Mouse (Mus musculus): ENCODE measurements around the gene Tacc3.

DNA sequence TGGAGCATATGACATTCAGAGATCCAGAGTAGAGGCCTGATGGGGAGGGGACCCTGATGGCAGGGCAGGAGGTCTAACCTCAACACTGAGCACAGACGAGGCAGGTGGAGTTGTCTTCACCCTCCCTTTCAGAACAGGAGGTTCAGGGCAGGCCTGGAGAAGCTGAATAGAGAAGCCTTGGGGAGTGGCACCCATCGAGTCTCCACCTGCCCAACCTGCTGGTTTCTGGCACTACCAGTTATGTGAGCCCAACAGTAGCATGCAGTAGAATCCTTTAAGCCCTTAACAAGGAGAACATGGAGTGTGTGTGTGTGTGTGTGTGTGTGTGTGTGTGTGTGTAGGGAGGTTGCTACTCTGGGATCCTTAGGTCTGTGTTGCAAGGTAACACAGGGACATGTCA is 54.6 kb downstream of the Tacc3 start:
- TF ChIP-seq POLR2A (IDR thresholded peaks at IDR 0.05; ENCODE audit: insufficient read length, low read depth) = no peak
- TF ChIP-seq MYOG (IDR thresholded peaks at IDR 0.05; ENCODE audit: control insufficient read depth in 1 of 3, insufficient read depth in 1 of 3, insufficient read length in 2 of 3, low read depth in 2 of 3) = no peak
- no peak for TF ChIP-seq POLR2AphosphoS2 (IDR thresholded peaks at IDR 0.05; ENCODE audit: insufficient read length, low read depth)
- no peak for TF ChIP-seq TCF3 (IDR thresholded peaks at IDR 0.05; ENCODE audit: insufficient read length, low read depth)
